Mouse (Mus musculus) testis, adult 2 months (tissue): ENCODE measurements at regions not wholly inside any gene's neighbourhood (a gene's known extent, or its start where the extent isn't known, plus 50 kb on each side); places are given as distances from the start of the nearest gene placed in this dataset.
"Not testable (repeated sequence)": the region's sequence is repeated elsewhere in the genome, so short reads cannot be mapped to it uniquely, and the experiment has no call there.

ENCODE experiments used
- CTCF ChIP-seq: fragments of 200-500 bp; IDR thresholded peaks from 2 replicates; pipeline ENCODE4 v1.5.1; 2012; ENCODE audit warnings: low read depth, mild to moderate bottlenecking, inconsistent platforms, low read length, moderate library complexity; ENCODE audit not compliant: control insufficient read depth, insufficient read depth, insufficient replicate concordance
- POLR2A ChIP-seq: fragments of 200-500 bp; IDR thresholded peaks from 2 replicates; pipeline ENCODE4 v1.6.1; 2012; ENCODE audit warnings: low read depth, mild to moderate bottlenecking, inconsistent platforms, low read length, moderate library complexity; ENCODE audit not compliant: control insufficient read depth

- not testable (repeated sequence) for TF ChIP-seq CTCF, POLR2A
Measured at GRCm38 (mm10) chr12:22745556-22745955, 1034.5 kb downstream of the Gm10330 start.
